ENCODE assay signal across 10 mouse cellular contexts in genomic region chr13:94098369-94099084, GRCm38 (mm10). TPM values are rescaled to one million over a fixed set of nuclear protein-coding genes. Genes with fewer than 3 reads are reported as not detected.
DNase-seq lines count a peak whose midpoint lies in the region; TF ChIP-seq lines count a peak whose summit lies in the region.
"Had no signal": no experiment of that assay in that cellular context is flagged by ENCODE, and none has a peak within 500 bp of the region (broad histone marks: within the 10 kb centered on the region; RNA-seq: fewer than 3 reads in every experiment).

No protein-coding gene starts in this region.

- no peaks in the 10 kb centered on the region for H3K36me3 ChIP-seq in heart, embryonic 10.5 days
- peaks cover 6% of the 10 kb centered on the region for H3K36me3 ChIP-seq in myocyte (ENCODE audit: control insufficient read depth, insufficient read depth)

- peaks cover 55% of the 10 kb centered on the region for H3K4me1 ChIP-seq in heart, embryonic 10.5 days

- peak; percentile 22 for DNase-seq in adrenal gland, adult 8-10 months
- no peak for DNase-seq in adrenal gland, postnatal 10 days
- peak; percentile 18 for DNase-seq in left cerebral cortex, postnatal 4 days
- no peak for DNase-seq in left cerebral cortex, adult 2 months (ENCODE audit: extremely low spot score in 1 of 2, low spot score in 2 of 2)
- no peak for DNase-seq in heart, embryonic 10.5 days (ENCODE audit: low spot score)
- DNase-seq in cerebellum, adult 9-11 months, result no peak
- no peak for DNase-seq in kidney, postnatal 14 days
- DNase-seq: kidney, adult 11 months had no signal

- 0 out of 2 replicates have a peak, but pooled peaks cover 4% of the 10 kb centered on the region for H3K27me3 ChIP-seq in heart, embryonic 10.5 days (ENCODE audit: insufficient read depth, poor library complexity, severe bottlenecking)
- H3K27me3 ChIP-seq in myocyte (ENCODE audit: control insufficient read depth, insufficient read depth, insufficient read length), result no peaks in the 10 kb centered on the region

- peak overlapping the region; percentile 12 for H3K4me2 ChIP-seq in myocyte (ENCODE audit: low read depth)

- no peak overlapping the region for H3K4me3 ChIP-seq in left cerebral cortex, adult 2 months
- no peak overlapping the region for H3K4me3 ChIP-seq in heart, embryonic 10.5 days
- no peak overlapping the region for H3K4me3 ChIP-seq in myocyte
- H3K4me3 ChIP-seq: erythroblast, embryonic 14.5 days had no signal

- TF ChIP-seq POLR2A in myocyte (IDR thresholded peaks at IDR 0.05; ENCODE audit: insufficient read length, low read depth), result no peak

- H3ac ChIP-seq in myocyte (ENCODE audit: control insufficient read depth, insufficient read length), result no peak overlapping the region

- WGBS in heart, embryonic 10.5 days, result 67% methylated on average over 16 of the region's 16 CpGs

- no peaks in the 10 kb centered on the region for H3K9me3 ChIP-seq in heart, embryonic 10.5 days

- no peak for TF ChIP-seq CTCF in left cerebral cortex, adult 2 months (IDR thresholded peaks at IDR 0.05)

- intact Hi-C loops in left cerebral cortex, postnatal 4 days (cut with DNase I), result no loop called here
- intact Hi-C loops in left cerebral cortex, adult 2 months (cut with DNase I), result no loop called here

- H3K79me2 ChIP-seq in myocyte (ENCODE audit: control insufficient read depth, insufficient read depth), result peaks cover 73% of the 10 kb centered on the region

- H3K27ac ChIP-seq in left cerebral cortex, adult 2 months, result no peak overlapping the region
- 0 out of 2 replicates have a peak overlapping the region, but pooled peaks have one; percentile 31 for H3K27ac ChIP-seq in heart, embryonic 10.5 days

TF ChIP-seq in myocyte, 11 proteins besides CTCF, POLR2A, EP300 and RAD21:
- TF ChIP-seq E2F4 (IDR thresholded peaks at IDR 0.05; ENCODE audit: insufficient read depth) (no peak), REST (IDR thresholded peaks at IDR 0.05; ENCODE audit: insufficient read depth, insufficient read length) (no peak), MYOD1 (IDR thresholded peaks at IDR 0.05; ENCODE audit: control insufficient read depth in 1 of 3, insufficient read length in 2 of 3, low read depth in 2 of 3) (no peak), POLR2AphosphoS2 (IDR thresholded peaks at IDR 0.05; ENCODE audit: insufficient read length, low read depth) (no peak), SRF (IDR thresholded peaks at IDR 0.05; ENCODE audit: control insufficient read depth, insufficient read length, low read depth) (no peak), MAX (IDR thresholded peaks at IDR 0.05; ENCODE audit: low read depth) (peak; percentile 88), USF1 (IDR thresholded peaks at IDR 0.05; ENCODE audit: low read depth) (peak; percentile 19), CEBPB (IDR thresholded peaks at IDR 0.05; ENCODE audit: insufficient read depth, poor library complexity, severe bottlenecking) (peak; percentile 66; the same call in 1 of the 2 replicates)
TF ChIP-seq in myocyte: peak in this region for 3.

RNA-seq across cellular contexts. Expression of gene Lhfpl2, which starts 40.9 kb away (rescaled TPM):
- 10 to 100 TPM; 27.4 to 49.2 (median 34.5) TPM for total RNA-seq in adrenal gland, adult 8-10 months (2022)
- 10 to 100 TPM; 29.8 to 39.6 TPM for total RNA-seq in adrenal gland, postnatal 10 days (2021)
- 10 to 100 TPM; 23.1 to 26.7 TPM for total RNA-seq in left cerebral cortex, postnatal 4 days (2021)
- 10 to 100 TPM; 12.5 to 15.9 TPM for total RNA-seq in left cerebral cortex, adult 2 months (2021)
- 19.3 and 33.6 TPM in 2 replicates for polyA plus RNA-seq in heart, embryonic 10.5 days (2016; fragmentation: Nextera tagmentation; extraction: Ambion mirVana)
- 35.7 TPM for polyA plus RNA-seq in myocyte (2012; fragmentation: generic; extraction: Trizol)
- polyA plus RNA-seq: erythroblast, embryonic 14.5 days had no signal

Comparison
In these comparisons a context has a peak if more than half of its experiments do, and no peak if none do; other contexts are left out.
1. DNase-seq: peak in adrenal gland, adult 8-10 months (single experiment) and left cerebral cortex, postnatal 4 days (single experiment); none in adrenal gland, postnatal 10 days (single experiment), left cerebral cortex, adult 2 months (0 of 2), heart, embryonic 10.5 days (single experiment), cerebellum, adult 9-11 months (single experiment) and kidney, postnatal 14 days (single experiment).